Mouse (Mus musculus): Measurements from ENCODE around the gene Dmc1. TPM values are rescaled to one million over a fixed set of nuclear protein-coding genes. Genes with fewer than 3 reads are reported as not detected.

The Dmc1 gene
- polyA plus RNA-seq, 1 experiment: not detected

- Histone ChIP-seq H3K27ac (replicated peaks; ENCODE audit: low read depth, low read length) (no peak overlapping the region), H3K4me3 (ENCODE audit: insufficient read depth, low read depth, low read length) (no peak overlapping the region), H3K4me1 (ENCODE audit: control insufficient read depth, insufficient read depth, insufficient read length, low read length) (no peaks in the 10 kb centered on the region)
Observed at GRCm38 (mm10) chr15:79606161-79606560, 1.3 kb upstream of the Dmc1 start.

GRCm38 (mm10) chr15:79600176-79600575, 4.7 kb downstream of the Dmc1 start:
- H3K4me3 ChIP-seq (ENCODE audit: insufficient read depth, low read depth, low read length): no peak overlapping the region
- H3K27ac ChIP-seq (replicated peaks; ENCODE audit: low read depth, low read length): no peak overlapping the region
- H3K4me1 ChIP-seq (ENCODE audit: control insufficient read depth, insufficient read depth, insufficient read length, low read length): no peaks in the 10 kb centered on the region

GRCm38 (mm10) chr15:79598715-79599114, 6.2 kb downstream of the Dmc1 start:
- Histone ChIP-seq H3K4me1 (ENCODE audit: control insufficient read depth, insufficient read depth, insufficient read length, low read length) (no peaks in the 10 kb centered on the region), H3K27ac (replicated peaks; ENCODE audit: low read depth, low read length) (no peak overlapping the region), H3K4me3 (ENCODE audit: insufficient read depth, low read depth, low read length) (no peak overlapping the region)

GRCm38 (mm10) chr15:79581581-79581980, 23.3 kb downstream of the Dmc1 start:
- Histone ChIP-seq H3K4me1 (ENCODE audit: control insufficient read depth, insufficient read depth, insufficient read length, low read length) (no peaks in the 10 kb centered on the region), H3K4me3 (ENCODE audit: insufficient read depth, low read depth, low read length) (no peak overlapping the region), H3K27ac (replicated peaks; ENCODE audit: low read depth, low read length) (no peak overlapping the region)

- Histone ChIP-seq H3K27ac (replicated peaks; ENCODE audit: low read depth, low read length) (no peak overlapping the region), H3K4me3 (ENCODE audit: insufficient read depth, low read depth, low read length) (no peak overlapping the region), H3K4me1 (ENCODE audit: control insufficient read depth, insufficient read depth, insufficient read length, low read length) (no peaks in the 10 kb centered on the region)
Observed at GRCm38 (mm10) chr15:79577671-79578426, 27.1 kb downstream of the Dmc1 start.

GRCm38 (mm10) chr15:79576947-79577346, 28.0 kb downstream of the Dmc1 start:
- Histone ChIP-seq H3K4me3 (ENCODE audit: insufficient read depth, low read depth, low read length) (no peak overlapping the region), H3K4me1 (ENCODE audit: control insufficient read depth, insufficient read depth, insufficient read length, low read length) (no peaks in the 10 kb centered on the region), H3K27ac (replicated peaks; ENCODE audit: low read depth, low read length) (no peak overlapping the region)

GRCm38 (mm10) chr15:79575543-79576222, 29.2 kb downstream of the Dmc1 start:
- no peak overlapping the region for H3K27ac ChIP-seq (replicated peaks; ENCODE audit: low read depth, low read length)
- no peak overlapping the region for H3K4me3 ChIP-seq (ENCODE audit: insufficient read depth, low read depth, low read length)
- H3K4me1 ChIP-seq (ENCODE audit: control insufficient read depth, insufficient read depth, insufficient read length, low read length): no peaks in the 10 kb centered on the region

GRCm38 (mm10) chr15:79562417-79562816, 42.5 kb downstream of the Dmc1 start:
- H3K27ac ChIP-seq (replicated peaks; ENCODE audit: low read depth, low read length): no peak overlapping the region
- H3K4me1 ChIP-seq (ENCODE audit: control insufficient read depth, insufficient read depth, insufficient read length, low read length): no peaks in the 10 kb centered on the region
- no peak overlapping the region for H3K4me3 ChIP-seq (ENCODE audit: insufficient read depth, low read depth, low read length)

- no peak overlapping the region for H3K4me3 ChIP-seq (ENCODE audit: insufficient read depth, low read depth, low read length)
- H3K27ac ChIP-seq (replicated peaks; ENCODE audit: low read depth, low read length): no peak overlapping the region
- H3K4me1 ChIP-seq (ENCODE audit: control insufficient read depth, insufficient read depth, insufficient read length, low read length): no peaks in the 10 kb centered on the region
Observed at GRCm38 (mm10) chr15:79559649-79560048, 45.3 kb downstream of the Dmc1 start.

- no peaks in the 10 kb centered on the region for H3K4me1 ChIP-seq (ENCODE audit: control insufficient read depth, insufficient read depth, insufficient read length, low read length)
- H3K4me3 ChIP-seq (ENCODE audit: insufficient read depth, low read depth, low read length): no peak overlapping the region
- no peak overlapping the region for H3K27ac ChIP-seq (replicated peaks; ENCODE audit: low read depth, low read length)
Observed at GRCm38 (mm10) chr15:79552566-79552965, 52.3 kb downstream of the Dmc1 start.

GRCm38 (mm10) chr15:79548226-79548625, 56.7 kb downstream of the Dmc1 start:
- no peak overlapping the region for H3K27ac ChIP-seq (replicated peaks; ENCODE audit: low read depth, low read length)
- H3K4me3 ChIP-seq (ENCODE audit: insufficient read depth, low read depth, low read length): no peak overlapping the region
- H3K4me1 ChIP-seq (ENCODE audit: control insufficient read depth, insufficient read depth, insufficient read length, low read length): no peaks in the 10 kb centered on the region

- Histone ChIP-seq H3K4me3 (ENCODE audit: insufficient read depth, low read depth, low read length) (peak overlapping the region; percentile 65), H3K27ac (replicated peaks; ENCODE audit: low read depth, low read length) (peak overlapping the region; percentile 93), H3K4me1 (ENCODE audit: control insufficient read depth, insufficient read depth, insufficient read length, low read length) (no peaks in the 10 kb centered on the region)
Observed at GRCm38 (mm10) chr15:79547289-79547820, 57.6 kb downstream of the Dmc1 start.

GRCm38 (mm10) chr15:79546410-79547288, 58.3 kb downstream of the Dmc1 start, which contains the start of gene Ddx17:
TSS of gene Ddx17 (minus strand) at chr15:79546741.
- Histone ChIP-seq H3K27ac (replicated peaks; ENCODE audit: low read depth, low read length) (peak within 1 kb of the TSS; percentile 97), H3K4me1 (ENCODE audit: control insufficient read depth, insufficient read depth, insufficient read length, low read length) (no peaks in the 10 kb centered on the region)

GRCm38 (mm10) chr15:79545921-79546399, 58.9 kb downstream of the Dmc1 start:
- peak overlapping the region; percentile 97 for H3K27ac ChIP-seq (replicated peaks; ENCODE audit: low read depth, low read length)
- H3K4me1 ChIP-seq (ENCODE audit: control insufficient read depth, insufficient read depth, insufficient read length, low read length): no peaks in the 10 kb centered on the region
- H3K4me3 ChIP-seq (ENCODE audit: insufficient read depth, low read depth, low read length): peak overlapping the region; percentile 77

More at GRCm38 (mm10) chr15:79546410-79547288, 58.3 kb downstream of the Dmc1 start, which contains the start of gene Ddx17:
- H3K4me3 ChIP-seq (ENCODE audit: insufficient read depth, low read depth, low read length): peak within 1 kb of the TSS; percentile 77

- peak overlapping the region; percentile 64 for H3K27ac ChIP-seq (replicated peaks; ENCODE audit: low read depth, low read length)
- H3K4me3 ChIP-seq (ENCODE audit: insufficient read depth, low read depth, low read length): peak overlapping the region; percentile 77
- no peaks in the 10 kb centered on the region for H3K4me1 ChIP-seq (ENCODE audit: control insufficient read depth, insufficient read depth, insufficient read length, low read length)
Observed at GRCm38 (mm10) chr15:79545496-79545895, 59.4 kb downstream of the Dmc1 start.
